Mouse (Mus musculus): Measurements from ENCODE around the gene Hells.

GRCm38 (mm10) chr19:38930788-38931565 is at the start of gene Hells:
- TF ChIP-seq POLR2A (IDR thresholded peaks at IDR 0.05; ENCODE audit: borderline replicate concordance, insufficient read depth, low read length), result peak; percentile 52; the same call in 1 of the 2 replicates
- no peak for TF ChIP-seq CTCF (IDR thresholded peaks at IDR 0.05; ENCODE audit: borderline replicate concordance, insufficient read depth, low read depth, low read length)

All from cerebellum, adult 2 months (tissue).